ENCODE assay signal across 8 mouse cellular contexts in the genomic region with DNA sequence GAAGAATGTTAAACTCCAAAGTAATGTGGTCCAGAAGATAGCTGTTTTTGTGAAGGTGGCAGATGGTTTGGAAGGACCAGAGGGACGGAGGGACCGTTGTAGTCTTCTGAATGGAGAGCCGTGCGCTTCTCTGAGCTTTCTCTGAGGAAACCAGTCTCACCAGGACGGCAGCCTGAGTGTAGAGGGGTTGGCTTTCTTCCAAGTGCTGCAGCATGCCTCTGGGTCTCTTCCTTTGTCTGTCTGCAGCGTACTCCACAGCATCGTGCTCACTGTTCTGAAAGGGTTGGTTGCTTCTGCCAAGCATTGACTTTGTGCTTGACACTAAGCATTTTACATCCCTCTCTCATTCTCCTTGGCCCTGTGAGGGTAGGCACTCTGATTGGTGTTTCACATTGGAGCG. TPM values are rescaled to one million over a fixed set of nuclear protein-coding genes. Genes with fewer than 3 reads are reported as not detected.
DNase-seq lines count a peak whose midpoint lies in the region; ATAC-seq lines count a peak whose summit lies in the region.

No protein-coding gene starts in this region.

- no peaks in the 10 kb centered on the region for H3K9me3 ChIP-seq in intestine, embryonic 16.5 days (ENCODE audit: control insufficient read depth, low read length)
- H3K9me3 ChIP-seq in liver, embryonic 13.5 days (replicated peaks), result no peaks in the 10 kb centered on the region
- H3K9me3 ChIP-seq in stomach, embryonic 14.5 days (ENCODE audit: control insufficient read depth, low read depth, low read length), result no peaks in the 10 kb centered on the region

- DNase-seq in adrenal gland, postnatal 14 days, result peak; percentile 30
- no peak for DNase-seq in adrenal gland, adult 2 months
- peak; percentile 32 for DNase-seq in thymus, postnatal 14 days
- no peak for DNase-seq in thymus, adult 18-20 months
- no peak for DNase-seq in liver, embryonic 13.5 days

- H3K9ac ChIP-seq in intestine, embryonic 16.5 days (ENCODE audit: low read depth, low read length), result peak overlapping the region; percentile 51
- 0 out of 2 replicates have a peak overlapping the region, but pooled peaks have one; percentile 31 for H3K9ac ChIP-seq in liver, embryonic 13.5 days
- peak overlapping the region; percentile 30; the same call in 1 of the 2 replicates for H3K9ac ChIP-seq in stomach, embryonic 14.5 days (replicated peaks; ENCODE audit: low read depth, low read length)

- no peaks in the 10 kb centered on the region for H3K27me3 ChIP-seq in intestine, embryonic 16.5 days (replicated peaks; ENCODE audit: control insufficient read depth, insufficient read depth, low read length)
- H3K27me3 ChIP-seq in liver, embryonic 13.5 days, result no peaks in the 10 kb centered on the region
- no peaks in the 10 kb centered on the region for H3K27me3 ChIP-seq in stomach, embryonic 14.5 days (ENCODE audit: control insufficient read depth, insufficient read depth, low read length)

- H3K4me3 ChIP-seq in intestine, embryonic 16.5 days (ENCODE audit: low read length), result peak overlapping the region; percentile 84
- peak overlapping the region; percentile 90; the same call in 1 of the 2 replicates for H3K4me3 ChIP-seq in liver, embryonic 13.5 days (replicated peaks)
- H3K4me3 ChIP-seq in stomach, embryonic 14.5 days (ENCODE audit: low read depth, low read length), result peak overlapping the region; percentile 67

- peaks cover 8% of the 10 kb centered on the region for H3K36me3 ChIP-seq in intestine, embryonic 16.5 days (ENCODE audit: control insufficient read depth, insufficient read depth, low read length)
- H3K36me3 ChIP-seq in liver, embryonic 13.5 days, result peaks cover 60% of the 10 kb centered on the region
- H3K36me3 ChIP-seq in stomach, embryonic 14.5 days (ENCODE audit: control insufficient read depth, insufficient read depth, low read length), result peaks cover 46% of the 10 kb centered on the region

- H3K4me1 ChIP-seq in intestine, embryonic 16.5 days (ENCODE audit: control insufficient read depth, insufficient read depth, low read length), result peaks cover 35% of the 10 kb centered on the region
- peaks cover 45% of the 10 kb centered on the region for H3K4me1 ChIP-seq in liver, embryonic 13.5 days (replicated peaks)
- H3K4me1 ChIP-seq in stomach, embryonic 14.5 days (ENCODE audit: control insufficient read depth, insufficient read depth, low read length), result peaks cover 27% of the 10 kb centered on the region

- H3K27ac ChIP-seq in intestine, embryonic 16.5 days (ENCODE audit: low read length), result no peak overlapping the region
- H3K27ac ChIP-seq in liver, embryonic 13.5 days, result no peak overlapping the region
- H3K27ac ChIP-seq in stomach, embryonic 14.5 days (ENCODE audit: low read length), result peak overlapping the region; percentile 72

- H3K4me2 ChIP-seq in intestine, embryonic 16.5 days (ENCODE audit: low read depth, low read length), result peak overlapping the region; percentile 54
- peak overlapping the region; percentile 89 for H3K4me2 ChIP-seq in liver, embryonic 13.5 days
- peak overlapping the region; percentile 53 for H3K4me2 ChIP-seq in stomach, embryonic 14.5 days (replicated peaks; ENCODE audit: low read depth, low read length)

- no peak for ATAC-seq in intestine, embryonic 16.5 days
- ATAC-seq in liver, embryonic 13.5 days (ENCODE audit: low read depth), result no peak
- ATAC-seq in stomach, embryonic 14.5 days (ENCODE audit: insufficient number of reproducible peaks, insufficient read depth, low FRiP score, low read depth), result no peak
- no peak for ATAC-seq in activated CD4-positive, CD25-positive, alpha-beta regulatory T cell, adult 4 months

- 37% methylated on average over 8 of the region's 8 CpGs for WGBS in intestine, embryonic 16.5 days
- WGBS in liver, embryonic 13.5 days (ENCODE audit: insufficient replicate concordance), result 76% methylated on average over 8 of the region's 8 CpGs
- WGBS in stomach, embryonic 14.5 days, result 31% methylated on average over 8 of the region's 8 CpGs

RNA-seq across cellular contexts. Expression of gene Csad, which starts 1.3 kb away (rescaled TPM):
- 115 and 120 TPM in 2 replicates for total RNA-seq in adrenal gland, postnatal 14 days (2021)
- 100 to 1,000 TPM in 1 of 2 experiments, 10 to 100 TPM in 1; 71.2 to 106 TPM for total RNA-seq in adrenal gland, adult 2 months (2021)
- polyA plus RNA-seq in adrenal gland, adult 2 months (2012; rRNA removed), result 128 and 216 TPM in 2 replicates
- 33.2 and 38.4 TPM in 2 replicates for polyA plus RNA-seq in intestine, embryonic 16.5 days (2015; fragmentation: Nextera tagmentation; extraction: Ambion mirVana)
- polyA plus RNA-seq in liver, embryonic 13.5 days (2015; fragmentation: Nextera tagmentation; extraction: Ambion mirVana), result 20.8 and 22.0 TPM in 2 replicates
- 60.5 and 63.9 TPM in 2 replicates for polyA plus RNA-seq in stomach, embryonic 14.5 days (2014; fragmentation: Nextera tagmentation; extraction: Ambion mirVana)
- polyA plus RNA-seq in activated CD4-positive, CD25-positive, alpha-beta regulatory T cell, adult 4 months (2017; shearing (Covaris generic)), result 1 to 10 TPM; 6.6 to 9.3 TPM

RNA-seq across cellular contexts. Expression of gene Zfp740, which starts 2.7 kb away (rescaled TPM):
- total RNA-seq in adrenal gland, postnatal 14 days (2021), result 58.4 and 83.0 TPM in 2 replicates
- total RNA-seq in adrenal gland, adult 2 months (2021), result 10 to 100 TPM; 48.6 to 60.7 TPM
- polyA plus RNA-seq in adrenal gland, adult 2 months (2012; rRNA removed), result 13.9 and 14.4 TPM in 2 replicates
- 33.6 and 35.3 TPM in 2 replicates for polyA plus RNA-seq in intestine, embryonic 16.5 days (2015; fragmentation: Nextera tagmentation; extraction: Ambion mirVana)
- polyA plus RNA-seq in liver, embryonic 13.5 days (2015; fragmentation: Nextera tagmentation; extraction: Ambion mirVana), result 14.8 and 21.8 TPM in 2 replicates
- 52.0 and 54.0 TPM in 2 replicates for polyA plus RNA-seq in stomach, embryonic 14.5 days (2014; fragmentation: Nextera tagmentation; extraction: Ambion mirVana)
- 10 to 100 TPM; 21.5 to 23.1 TPM for polyA plus RNA-seq in activated CD4-positive, CD25-positive, alpha-beta regulatory T cell, adult 4 months (2017; shearing (Covaris generic))

RNA-seq across cellular contexts. Expression of gene Itgb7, which starts 26.0 kb away (rescaled TPM):
- 3.0 and 18.4 TPM in 2 replicates for total RNA-seq in adrenal gland, postnatal 14 days (2021)
- total RNA-seq in adrenal gland, adult 2 months (2021), result 1 to 10 TPM; 2.0 to 4.7 TPM
- polyA plus RNA-seq in adrenal gland, adult 2 months (2012; rRNA removed), result 2.3 and 2.4 TPM in 2 replicates
- polyA plus RNA-seq in intestine, embryonic 16.5 days (2015; fragmentation: Nextera tagmentation; extraction: Ambion mirVana), result 9.5 and 10.3 TPM in 2 replicates
- 5.5 and 6.5 TPM in 2 replicates for polyA plus RNA-seq in liver, embryonic 13.5 days (2015; fragmentation: Nextera tagmentation; extraction: Ambion mirVana)
- polyA plus RNA-seq in stomach, embryonic 14.5 days (2014; fragmentation: Nextera tagmentation; extraction: Ambion mirVana), result 5.8 and 9.9 TPM in 2 replicates
- 100 to 1,000 TPM; 511 to 537 TPM for polyA plus RNA-seq in activated CD4-positive, CD25-positive, alpha-beta regulatory T cell, adult 4 months (2017; shearing (Covaris generic))

RNA-seq across cellular contexts. Expression of gene Rarg, which starts 51.5 kb away (rescaled TPM):
- total RNA-seq in adrenal gland, postnatal 14 days (2021), result 25.5 and 27.8 TPM in 2 replicates
- total RNA-seq in adrenal gland, adult 2 months (2021), result 10 to 100 TPM; 21.0 to 35.8 TPM
- 29.9 and 32.4 TPM in 2 replicates for polyA plus RNA-seq in adrenal gland, adult 2 months (2012; rRNA removed)
- 13.6 and 14.7 TPM in 2 replicates for polyA plus RNA-seq in intestine, embryonic 16.5 days (2015; fragmentation: Nextera tagmentation; extraction: Ambion mirVana)
- polyA plus RNA-seq in liver, embryonic 13.5 days (2015; fragmentation: Nextera tagmentation; extraction: Ambion mirVana), result 2.5 and 3.0 TPM in 2 replicates
- polyA plus RNA-seq in stomach, embryonic 14.5 days (2014; fragmentation: Nextera tagmentation; extraction: Ambion mirVana), result 36.9 and 40.5 TPM in 2 replicates
- 10 to 100 TPM; 16.9 to 24.8 TPM for polyA plus RNA-seq in activated CD4-positive, CD25-positive, alpha-beta regulatory T cell, adult 4 months (2017; shearing (Covaris generic))

RNA-seq across cellular contexts. Expression of gene Soat2, which starts 55.5 kb away (rescaled TPM):
- total RNA-seq in adrenal gland, postnatal 14 days (2021), result 0.26 and 4.7 TPM in 2 replicates
- under 1 TPM; 0.35 to 0.49 TPM for total RNA-seq in adrenal gland, adult 2 months (2021)
- polyA plus RNA-seq in adrenal gland, adult 2 months (2012; rRNA removed), result 0.88 and 0.92 TPM in 2 replicates
- 25.0 and 31.2 TPM in 2 replicates for polyA plus RNA-seq in intestine, embryonic 16.5 days (2015; fragmentation: Nextera tagmentation; extraction: Ambion mirVana)
- 31.0 and 31.3 TPM in 2 replicates for polyA plus RNA-seq in liver, embryonic 13.5 days (2015; fragmentation: Nextera tagmentation; extraction: Ambion mirVana)
- 2.1 and 2.2 TPM in 2 replicates for polyA plus RNA-seq in stomach, embryonic 14.5 days (2014; fragmentation: Nextera tagmentation; extraction: Ambion mirVana)
- polyA plus RNA-seq in activated CD4-positive, CD25-positive, alpha-beta regulatory T cell, adult 4 months (2017; shearing (Covaris generic)), result 1 to 10 TPM; 1.2 to 1.5 TPM

Comparison
In these comparisons a context has a peak if more than half of its experiments do, and no peak if none do; other contexts are left out.
1. DNase-seq: peak in adrenal gland, postnatal 14 days (single experiment) and thymus, postnatal 14 days (single experiment); none in adrenal gland, adult 2 months (single experiment), thymus, adult 18-20 months (0 of 2) and liver, embryonic 13.5 days (single experiment).
2. RNA of gene Itgb7, which starts 26.0 kb away (polyA plus RNA-seq): 511 to 537 TPM in activated CD4-positive, CD25-positive, alpha-beta regulatory T cell, adult 4 months; 9.5 to 10.3 TPM in intestine, embryonic 16.5 days, 5.8 to 9.9 TPM in stomach, embryonic 14.5 days, 5.5 to 6.5 TPM in liver, embryonic 13.5 days and 2.3 to 2.4 TPM in adrenal gland, adult 2 months; every median in the first group is over 10 times any median in the second.
3. Peak in every context shown above with its lines, with median percentiles within 50 percentile points of each other: H3K4me2 ChIP-seq, H3K4me3 ChIP-seq and H3K9ac ChIP-seq.